Mouse (Mus musculus) forebrain, embryonic 13.5 days (tissue): ENCODE measurements around the gene Il21r. TPM values are rescaled to one million over a fixed set of nuclear protein-coding genes. Genes with fewer than 3 reads are reported as not detected.

Experiments used
- ATAC-seq: fragments of 200-750 bp; cut with Nextera tagmentation; 2 replicates; pipeline ENCODE4 v1.8.0; 2017
- H3K27ac ChIP-seq: fragments of 300-500 bp; sonication (generic); 2 replicates; pipeline ENCODE4 v1.5.1; 2015; ENCODE audit warnings: inconsistent platforms, mild to moderate bottlenecking, moderate library complexity
- H3K27me3 ChIP-seq: fragments of 300-500 bp; sonication (generic); 2 replicates; pipeline ENCODE4 v1.6.1; 2015; ENCODE audit warnings: mild to moderate bottlenecking, inconsistent platforms
- H3K36me3 ChIP-seq: fragments of 300-500 bp; sonication (generic); 2 replicates; pipeline ENCODE4 v1.6.1; 2015; ENCODE audit warnings: mild to moderate bottlenecking, inconsistent platforms; ENCODE audit not compliant: poor library complexity, severe bottlenecking
- H3K4me1 ChIP-seq: fragments of 300-500 bp; sonication (generic); 2 replicates; pipeline ENCODE4 v1.6.1; 2015; ENCODE audit warnings: inconsistent platforms
- H3K4me2 ChIP-seq: fragments of 300-500 bp; sonication (generic); 2 replicates; pipeline ENCODE4 v1.6.1; 2015; ENCODE audit warnings: inconsistent platforms, mild to moderate bottlenecking, moderate library complexity
- H3K4me3 ChIP-seq: fragments of 300-500 bp; sonication (generic); 2 replicates; pipeline ENCODE4 v1.5.1; 2015; ENCODE audit warnings: mild to moderate bottlenecking, inconsistent platforms
- H3K9ac ChIP-seq: fragments of 300-500 bp; sonication (generic); 2 replicates; pipeline ENCODE4 v1.6.1; 2015; ENCODE audit warnings: mild to moderate bottlenecking, inconsistent platforms
- H3K9me3 ChIP-seq: fragments of 300-500 bp; sonication (generic); replicated peaks from 2 replicates; pipeline ENCODE4 v1.6.1; 2016; ENCODE audit warnings: inconsistent platforms
- WGBS: fragments of 180-500 bp; shearing (Covaris S2); methylation state at CpG from one replicate; pipeline ENCODE4 v1.1.7; 2015; 5-methylcytosine and 5-hydroxymethylcytosine counted together
- polyA plus RNA-seq: library from polyadenylated mRNA; unstranded; fragments of >200 nt; fragmentation: Nextera tagmentation; extraction: Ambion mirVana; gene quantifications from 2 replicates; pipeline ENCODE4 v1.2.1, GENCODE M21; 2015

Gene Il21r
- polyA plus RNA-seq, 1 experiment from 2014 or later, result 0.26 TPM

- ATAC-seq, result no peak
- no peaks in the 10 kb centered on the region for H3K4me1 ChIP-seq
- 60% methylated on average over 3 of the region's 3 CpGs for WGBS
- H3K9ac ChIP-seq, result no peak overlapping the region
- H3K27ac ChIP-seq, result no peak overlapping the region
- no peak overlapping the region for H3K4me2 ChIP-seq
- no peak overlapping the region for H3K4me3 ChIP-seq
- H3K36me3 ChIP-seq, result no peaks in the 10 kb centered on the region
- no peaks in the 10 kb centered on the region for H3K27me3 ChIP-seq
- H3K9me3 ChIP-seq, result no peaks in the 10 kb centered on the region
Measured at GRCm38 (mm10) chr7:125596406-125596805, 6.8 kb upstream of the Il21r start.

DNA sequence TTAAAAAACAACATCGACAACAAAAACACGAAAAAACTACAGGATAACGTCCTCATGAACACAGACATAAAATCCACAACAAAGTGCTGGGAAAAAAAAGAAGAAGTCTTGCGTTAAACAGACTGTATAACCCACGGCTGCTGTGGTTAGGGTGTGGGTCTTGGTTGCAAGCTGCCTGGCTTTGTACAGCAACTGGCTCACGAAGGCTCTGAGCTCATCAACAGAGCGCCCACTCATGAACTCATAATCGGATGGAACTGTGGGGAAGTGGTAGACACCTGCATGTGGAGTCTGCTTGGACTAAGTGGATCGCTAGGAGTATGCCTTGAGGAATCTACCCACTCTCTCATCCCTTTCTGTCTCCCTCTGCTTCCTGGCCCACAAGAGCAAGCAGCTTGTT is 6.1 kb upstream of the Il21r start:
- H3K4me3 ChIP-seq, result no peak overlapping the region

DNA sequence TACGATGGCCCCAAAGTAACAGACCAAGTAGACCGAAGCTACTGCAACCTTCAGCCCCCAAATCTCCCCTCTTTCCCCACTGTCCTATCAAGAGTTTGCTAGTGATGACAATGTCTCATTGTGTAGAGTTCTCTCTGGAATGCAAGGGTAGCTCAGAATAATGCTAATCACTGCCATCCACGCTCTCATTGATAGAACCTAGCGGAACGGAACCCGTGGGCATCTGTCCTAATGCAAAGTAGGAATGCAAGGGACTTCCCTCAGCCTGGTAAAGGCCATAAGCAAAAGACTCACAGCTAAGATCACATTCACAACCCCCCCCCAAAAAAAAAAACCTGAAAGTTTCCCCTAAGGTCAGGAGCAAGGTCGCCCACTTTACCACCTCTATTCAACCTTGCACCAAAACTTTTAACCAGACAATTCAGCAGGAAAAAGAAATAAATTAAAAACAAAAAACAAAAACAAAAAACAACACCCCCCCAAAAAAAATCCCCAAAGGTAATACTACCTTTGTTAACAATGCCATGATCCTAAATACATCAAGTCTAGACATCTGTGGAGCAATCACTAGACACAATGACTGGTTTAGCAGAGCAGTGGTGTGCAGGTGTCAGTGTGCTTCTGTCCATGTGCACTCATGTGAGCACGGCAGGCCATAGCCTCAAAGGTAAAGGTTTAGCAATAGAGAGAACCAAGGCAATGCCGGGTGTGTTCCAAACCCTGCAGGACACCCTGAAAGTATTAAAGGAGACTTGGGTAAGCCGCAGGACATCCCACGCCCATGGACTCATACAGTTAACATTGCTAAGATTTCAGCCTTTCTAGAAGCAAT is 5.5 kb upstream of the Il21r start:
- Histone ChIP-seq H3K4me2 (no peak overlapping the region), H3K4me1 (no peaks in the 10 kb centered on the region), H3K9me3 (no peaks in the 10 kb centered on the region), H3K4me3 (no peak overlapping the region), H3K27me3 (no peaks in the 10 kb centered on the region), H3K9ac (no peak overlapping the region), H3K27ac (no peak overlapping the region), H3K36me3 (no peaks in the 10 kb centered on the region)
- no peak for ATAC-seq
- 88% methylated on average over 11 of the region's 11 CpGs for WGBS

More for the DNA sequence above, 6.1 kb upstream of the Il21r start:
- Histone ChIP-seq H3K4me2 (no peak overlapping the region), H3K4me1 (no peaks in the 10 kb centered on the region), H3K36me3 (no peaks in the 10 kb centered on the region), H3K27me3 (no peaks in the 10 kb centered on the region), H3K27ac (no peak overlapping the region), H3K9ac (no peak overlapping the region), H3K9me3 (no peaks in the 10 kb centered on the region)
- no peak for ATAC-seq
- WGBS, result 92% methylated on average over 9 of the region's 9 CpGs

- no peaks in the 10 kb centered on the region for H3K4me1 ChIP-seq
- ATAC-seq, result no peak
- 67% methylated on average over 4 of the region's 4 CpGs for WGBS
Measured at GRCm38 (mm10) chr7:125599373-125599973, 3.8 kb upstream of the Il21r start.

GRCm38 (mm10) chr7:125600136-125600535 is 3.1 kb upstream of the Il21r start:
- no peaks in the 10 kb centered on the region for H3K27me3 ChIP-seq
- H3K4me3 ChIP-seq, result no peak overlapping the region
- 75% methylated on average over 10 of the region's 10 CpGs for WGBS
- H3K9ac ChIP-seq, result no peak overlapping the region
- H3K9me3 ChIP-seq, result no peaks in the 10 kb centered on the region
- H3K4me1 ChIP-seq, result no peaks in the 10 kb centered on the region
- no peak for ATAC-seq
- no peak overlapping the region for H3K27ac ChIP-seq
- H3K4me2 ChIP-seq, result no peak overlapping the region
- no peaks in the 10 kb centered on the region for H3K36me3 ChIP-seq

More at GRCm38 (mm10) chr7:125599373-125599973, 3.8 kb upstream of the Il21r start:
- Histone ChIP-seq H3K9ac (no peak overlapping the region), H3K4me3 (no peak overlapping the region), H3K36me3 (no peaks in the 10 kb centered on the region), H3K4me2 (no peak overlapping the region), H3K27ac (no peak overlapping the region), H3K27me3 (no peaks in the 10 kb centered on the region), H3K9me3 (no peaks in the 10 kb centered on the region)

DNA sequence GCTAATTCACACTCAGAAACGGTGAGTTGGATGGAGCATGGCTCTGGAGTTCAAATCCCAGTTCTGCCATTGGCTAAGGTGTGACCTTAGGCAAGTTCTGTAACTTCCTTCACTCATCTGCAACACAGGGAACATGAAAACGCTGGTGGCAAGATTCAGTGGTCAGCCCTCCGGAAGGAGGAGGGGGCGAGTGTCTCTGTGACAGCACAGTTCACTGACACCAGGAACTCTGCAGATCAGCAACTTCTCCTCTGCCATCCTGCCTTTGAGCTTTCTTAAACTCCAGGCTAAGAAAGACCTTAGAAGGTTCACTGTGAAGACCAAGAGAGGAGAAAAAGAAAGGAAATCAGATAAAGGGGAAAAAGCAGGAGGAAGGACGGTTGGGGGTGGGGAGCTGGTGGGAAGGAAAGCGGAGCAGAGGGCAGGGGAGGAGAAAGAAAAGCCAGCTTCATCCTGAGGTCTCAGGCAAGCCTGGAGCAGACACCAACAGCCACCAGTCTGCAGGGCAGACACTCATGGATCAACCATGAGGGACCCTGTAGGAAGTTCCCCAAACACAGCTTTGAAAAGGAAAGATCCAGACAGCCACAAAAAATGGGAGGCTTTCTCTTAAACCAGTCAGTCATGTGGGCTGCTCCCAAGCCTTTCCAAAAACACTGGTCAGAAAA is 2.5 kb upstream of the Il21r start:
- Histone ChIP-seq H3K9me3 (no peaks in the 10 kb centered on the region), H3K27ac (no peak overlapping the region), H3K27me3 (no peaks in the 10 kb centered on the region), H3K36me3 (no peaks in the 10 kb centered on the region), H3K9ac (no peak overlapping the region), H3K4me3 (no peak overlapping the region), H3K4me1 (no peaks in the 10 kb centered on the region), H3K4me2 (no peak overlapping the region)
- 51% methylated on average over 6 of the region's 6 CpGs for WGBS
- ATAC-seq, result no peak

GRCm38 (mm10) chr7:125601280-125601670 is 2.0 kb upstream of the Il21r start:
- no peak overlapping the region for H3K27ac ChIP-seq
- no peak for ATAC-seq
- 88% methylated on average over 6 of the region's 6 CpGs for WGBS
- no peak overlapping the region for H3K9ac ChIP-seq
- H3K4me1 ChIP-seq, result no peaks in the 10 kb centered on the region
- no peaks in the 10 kb centered on the region for H3K27me3 ChIP-seq
- no peaks in the 10 kb centered on the region for H3K9me3 ChIP-seq
- no peak overlapping the region for H3K4me3 ChIP-seq
- H3K4me2 ChIP-seq, result no peak overlapping the region
- no peaks in the 10 kb centered on the region for H3K36me3 ChIP-seq

DNA sequence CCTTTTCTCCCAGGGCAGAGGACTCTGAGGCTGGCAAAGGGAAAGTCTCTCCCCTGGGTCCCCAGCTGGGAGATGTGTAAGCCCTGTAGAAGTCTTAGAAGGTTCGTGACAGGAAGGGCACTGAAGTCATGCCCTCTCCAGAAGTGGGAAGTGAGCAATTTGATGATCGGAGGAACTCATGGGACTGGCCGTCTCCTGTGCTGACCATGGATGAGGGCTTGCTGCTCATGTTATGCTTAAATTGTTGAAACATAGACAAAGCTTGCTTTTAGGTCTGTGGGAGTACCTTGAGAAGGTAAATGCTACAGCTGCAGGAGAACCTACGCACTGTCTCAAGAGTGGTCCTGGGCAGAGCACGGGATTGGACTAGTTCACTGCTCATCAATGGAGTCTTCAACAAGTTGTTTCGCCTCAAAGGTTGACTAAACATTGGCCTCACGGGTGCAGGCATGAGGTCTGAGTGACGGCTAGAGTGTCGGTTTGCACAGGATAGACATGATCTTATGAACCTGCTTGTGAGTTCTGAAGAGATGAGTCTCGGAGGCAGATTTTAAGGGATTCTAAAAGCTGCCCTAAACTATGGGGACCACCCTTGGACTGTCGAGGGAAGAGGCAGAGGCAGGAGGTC is 1.3 kb upstream of the Il21r start:
- Histone ChIP-seq H3K4me2 (no peak overlapping the region), H3K9ac (no peak overlapping the region), H3K9me3 (no peaks in the 10 kb centered on the region), H3K4me1 (no peaks in the 10 kb centered on the region), H3K27ac (no peak overlapping the region), H3K4me3 (no peak overlapping the region), H3K36me3 (no peaks in the 10 kb centered on the region), H3K27me3 (no peaks in the 10 kb centered on the region)
- no peak for ATAC-seq
- 80% methylated on average over 11 of the region's 11 CpGs for WGBS

DNA sequence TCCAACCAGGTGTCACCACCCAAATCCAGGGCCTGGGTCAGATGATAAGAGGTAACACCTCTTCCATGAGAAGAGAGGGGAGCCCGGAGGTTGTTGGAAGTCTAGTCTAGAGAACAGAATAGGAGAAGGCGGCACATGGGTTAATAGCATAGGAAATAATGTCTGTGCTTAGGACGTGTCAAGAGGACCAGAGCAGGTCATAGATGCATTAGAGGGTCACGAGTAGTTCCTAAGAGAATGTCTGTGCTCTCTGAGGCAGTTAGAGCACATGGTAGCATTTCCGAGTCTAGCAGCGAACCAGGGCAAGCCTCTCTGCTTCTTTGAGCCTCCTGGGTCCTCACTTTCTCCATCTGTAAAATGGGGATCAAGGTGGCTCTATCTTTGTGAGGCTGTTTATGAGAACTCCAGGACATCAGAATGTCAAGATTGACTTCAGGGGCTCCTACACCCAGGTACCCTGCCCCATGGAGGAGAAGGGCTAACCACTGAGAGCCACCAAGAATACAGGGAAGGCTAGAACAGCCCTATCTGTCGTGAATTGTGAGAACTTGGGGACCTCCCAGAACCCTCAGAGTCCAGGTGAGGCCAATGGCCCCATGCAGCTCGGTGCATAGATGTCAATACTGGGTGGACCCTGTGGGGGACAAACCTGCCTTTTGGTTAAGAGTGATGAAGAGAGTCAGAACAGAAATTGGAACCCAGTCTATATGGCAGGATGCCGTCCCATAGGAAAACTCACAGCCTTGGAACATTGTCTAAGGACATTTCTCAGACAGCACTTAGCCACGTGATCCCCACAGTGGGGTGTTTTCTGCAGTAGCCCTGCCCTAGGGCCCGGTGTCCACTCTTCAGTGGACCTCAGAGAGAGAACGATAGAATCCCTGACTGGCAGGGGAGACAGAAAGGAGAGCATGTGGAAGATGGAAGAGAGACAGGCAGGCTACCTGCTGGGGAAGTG is 1.4 kb downstream of the Il21r start:
- Histone ChIP-seq H3K27me3 (no peaks in the 10 kb centered on the region), H3K9ac (no peak overlapping the region), H3K4me3 (no peak overlapping the region), H3K4me1 (no peaks in the 10 kb centered on the region), H3K4me2 (no peak overlapping the region), H3K27ac (no peak overlapping the region), H3K36me3 (no peaks in the 10 kb centered on the region), H3K9me3 (no peaks in the 10 kb centered on the region)
- no peak for ATAC-seq
- whole genome bisulfite sequencing, result 84% methylated on average over 12 of the region's 12 CpGs

- Histone ChIP-seq H3K27me3 (no peaks in the 10 kb centered on the region), H3K9ac (no peak overlapping the region), H3K4me2 (no peak overlapping the region), H3K9me3 (no peaks in the 10 kb centered on the region), H3K27ac (no peak overlapping the region), H3K4me3 (no peak overlapping the region), H3K36me3 (no peaks in the 10 kb centered on the region), H3K4me1 (no peaks in the 10 kb centered on the region)
- no peak for ATAC-seq
- WGBS, result 74% methylated on average over 4 of the region's 4 CpGs
Measured at GRCm38 (mm10) chr7:125605725-125606139, 2.5 kb downstream of the Il21r start.
